In genomic region chr5:115509790-115510689, GRCm38 (mm10) we compare ENCODE assay signal across 8 mouse cellular contexts. TPM values are rescaled to one million over a fixed set of nuclear protein-coding genes. Genes with fewer than 3 reads are reported as not detected.
DNase-seq lines count a peak whose midpoint lies in the region; ATAC-seq and TF ChIP-seq lines count a peak whose summit lies in the region.

No protein-coding gene starts in this region.

- peaks cover 61% of the 10 kb centered on the region for H3K4me1 ChIP-seq in embryonic facial prominence, embryonic 13.5 days
- peaks cover 42% of the 10 kb centered on the region for H3K4me1 ChIP-seq in intestine, embryonic 15.5 days (replicated peaks)
- H3K4me1 ChIP-seq in midbrain, postnatal 0 days (ENCODE audit: insufficient read depth, low read length), result peaks cover 20% of the 10 kb centered on the region

- no peak for ATAC-seq in embryonic facial prominence, embryonic 13.5 days (ENCODE audit: insufficient number of reproducible peaks, insufficient read depth, low FRiP score, low TSS enrichment, low read depth)
- no peak for ATAC-seq in intestine, embryonic 15.5 days
- no peak for ATAC-seq in midbrain, postnatal 0 days (ENCODE audit: low FRiP score)
- no peak for ATAC-seq in erythroblast, adult 5-6 weeks (replicated peaks; ENCODE audit: low FRiP score, poor library complexity, severe bottlenecking)

- H3K9me3 ChIP-seq in embryonic facial prominence, embryonic 13.5 days, result no peaks in the 10 kb centered on the region
- H3K9me3 ChIP-seq in intestine, embryonic 15.5 days, result no peaks in the 10 kb centered on the region
- no peaks in the 10 kb centered on the region for H3K9me3 ChIP-seq in midbrain, postnatal 0 days (ENCODE audit: low read length)

- peak overlapping the region; percentile 91 for H3K4me2 ChIP-seq in embryonic facial prominence, embryonic 13.5 days
- peak overlapping the region; percentile 75 for H3K4me2 ChIP-seq in intestine, embryonic 15.5 days (replicated peaks)
- H3K4me2 ChIP-seq in midbrain, postnatal 0 days (ENCODE audit: low read depth, low read length, poor library complexity, severe bottlenecking), result peak overlapping the region; percentile 96

- intact Hi-C loops in left cerebral cortex, postnatal 36 days (cut with DNase I), result loop anchor here (5.0 kb wide), 1 partner anchor 47 kb away; the partner anchor contains the start of gene Rplp0

- H3K36me3 ChIP-seq in embryonic facial prominence, embryonic 13.5 days, result 0 out of 2 replicates have a peak, but pooled peaks cover 5% of the 10 kb centered on the region
- no peaks in the 10 kb centered on the region for H3K36me3 ChIP-seq in intestine, embryonic 15.5 days
- H3K36me3 ChIP-seq in midbrain, postnatal 0 days (ENCODE audit: insufficient read depth, low read length), result no peaks in the 10 kb centered on the region

- DNase-seq in kidney, postnatal 10 days, result peak; percentile 46
- no peak for DNase-seq in kidney, adult 9 months
- DNase-seq in midbrain, postnatal 0 days (ENCODE audit: low spot score), result peak; percentile 43
- no peak for DNase-seq in left cerebral cortex, postnatal 36 days (ENCODE audit: low spot score in 2 of 2)
- no peak for DNase-seq in embryo, embryonic 10.5 days (ENCODE audit: low spot score)

- peak overlapping the region; percentile 93 for H3K4me3 ChIP-seq in embryonic facial prominence, embryonic 13.5 days
- H3K4me3 ChIP-seq in intestine, embryonic 15.5 days (replicated peaks), result no peak overlapping the region
- no peak overlapping the region for H3K4me3 ChIP-seq in midbrain, postnatal 0 days (ENCODE audit: low read depth, low read length)

- peak overlapping the region; percentile 94 for H3K9ac ChIP-seq in embryonic facial prominence, embryonic 13.5 days
- peak overlapping the region; percentile 12 for H3K9ac ChIP-seq in intestine, embryonic 15.5 days
- peak overlapping the region; percentile 19; the same call in 1 of the 2 replicates for H3K9ac ChIP-seq in midbrain, postnatal 0 days (replicated peaks; ENCODE audit: low read length, poor library complexity, severe bottlenecking)

- WGBS in embryonic facial prominence, embryonic 13.5 days, result 51% methylated on average over 15 of the region's 15 CpGs
- WGBS in intestine, embryonic 15.5 days, result 68% methylated on average over 15 of the region's 15 CpGs
- 58% methylated on average over 15 of the region's 15 CpGs for WGBS in midbrain, postnatal 0 days

- H3K27me3 ChIP-seq in embryonic facial prominence, embryonic 13.5 days, result no peaks in the 10 kb centered on the region
- no peaks in the 10 kb centered on the region for H3K27me3 ChIP-seq in intestine, embryonic 15.5 days (replicated peaks)
- H3K27me3 ChIP-seq in midbrain, postnatal 0 days (ENCODE audit: insufficient read depth, low read length), result no peaks in the 10 kb centered on the region

- TF ChIP-seq CTCF in midbrain, postnatal 0 days (IDR thresholded peaks at IDR 0.05), result no peak

- H3K27ac ChIP-seq in embryonic facial prominence, embryonic 13.5 days, result peak overlapping the region; percentile 78
- H3K27ac ChIP-seq in intestine, embryonic 15.5 days, result peak overlapping the region; percentile 19
- H3K27ac ChIP-seq in midbrain, postnatal 0 days (ENCODE audit: low read depth, low read length), result peak overlapping the region; percentile 43; the same call in 1 of the 2 replicates

RNA-seq across cellular contexts. Expression of gene Pxn, which starts 3.6 kb away (rescaled TPM):
- polyA plus RNA-seq in embryonic facial prominence, embryonic 13.5 days (2015; fragmentation: Nextera tagmentation; extraction: Ambion mirVana), result 39.6 and 44.2 TPM in 2 replicates
- polyA plus RNA-seq in intestine, embryonic 15.5 days (2015; fragmentation: Nextera tagmentation; extraction: Ambion mirVana), result 56.9 and 58.2 TPM in 2 replicates
- total RNA-seq in midbrain, postnatal 0 days (2014; rRNA removed), result 34.6 and 39.4 TPM in 2 replicates
- polyA plus RNA-seq in midbrain, postnatal 0 days (2015; fragmentation: Nextera tagmentation; extraction: Ambion mirVana), result 15.3 and 15.9 TPM in 2 replicates
- total RNA-seq in left cerebral cortex, postnatal 36 days (2021), result 10 to 100 TPM; 15.1 to 24.7 TPM
- total RNA-seq in erythroblast, adult 5-6 weeks (2015; ENCODE audit: low replicate concordance), result 18.8 and 38.5 TPM in 2 replicates
- total RNA-seq in erythroblast, adult 5-6 weeks (2017; ENCODE audit: low replicate concordance), result 14.8 and 57.5 TPM in 2 replicates

RNA-seq across cellular contexts. Expression of gene Sirt4, which starts 25.5 kb away (rescaled TPM):
- 24.8 and 28.1 TPM in 2 replicates for polyA plus RNA-seq in embryonic facial prominence, embryonic 13.5 days (2015; fragmentation: Nextera tagmentation; extraction: Ambion mirVana)
- 18.6 and 19.8 TPM in 2 replicates for polyA plus RNA-seq in intestine, embryonic 15.5 days (2015; fragmentation: Nextera tagmentation; extraction: Ambion mirVana)
- total RNA-seq in midbrain, postnatal 0 days (2014; rRNA removed), result 19.5 and 25.6 TPM in 2 replicates
- 22.4 and 27.0 TPM in 2 replicates for polyA plus RNA-seq in midbrain, postnatal 0 days (2015; fragmentation: Nextera tagmentation; extraction: Ambion mirVana)
- 10 to 100 TPM; 19.7 to 51.7 TPM for total RNA-seq in left cerebral cortex, postnatal 36 days (2021)
- total RNA-seq in erythroblast, adult 5-6 weeks (2015; ENCODE audit: low replicate concordance), result 3.1 and 5.9 TPM in 2 replicates
- total RNA-seq in erythroblast, adult 5-6 weeks (2017; ENCODE audit: low replicate concordance), result 0.60 and 2.0 TPM in 2 replicates

RNA-seq across cellular contexts. Expression of gene Pla2g1b, which starts 44.0 kb away (rescaled TPM):
- not detected in 2 replicates for polyA plus RNA-seq in embryonic facial prominence, embryonic 13.5 days (2015; fragmentation: Nextera tagmentation; extraction: Ambion mirVana)
- 2.1 and 2.9 TPM in 2 replicates for polyA plus RNA-seq in intestine, embryonic 15.5 days (2015; fragmentation: Nextera tagmentation; extraction: Ambion mirVana)
- not detected in 2 replicates for total RNA-seq in midbrain, postnatal 0 days (2014; rRNA removed)
- not detected in 2 replicates for polyA plus RNA-seq in midbrain, postnatal 0 days (2015; fragmentation: Nextera tagmentation; extraction: Ambion mirVana)
- total RNA-seq in left cerebral cortex, postnatal 36 days (2021), result not detected
- total RNA-seq in erythroblast, adult 5-6 weeks (2015; ENCODE audit: low replicate concordance), result not detected in 2 replicates
- not detected in 2 replicates for total RNA-seq in erythroblast, adult 5-6 weeks (2017; ENCODE audit: low replicate concordance)

RNA-seq across cellular contexts. Expression of gene Rplp0, which starts 49.2 kb away (rescaled TPM):
- 1,563 and 1,729 TPM in 2 replicates for polyA plus RNA-seq in embryonic facial prominence, embryonic 13.5 days (2015; fragmentation: Nextera tagmentation; extraction: Ambion mirVana)
- polyA plus RNA-seq in intestine, embryonic 15.5 days (2015; fragmentation: Nextera tagmentation; extraction: Ambion mirVana), result 1,607 and 1,644 TPM in 2 replicates
- total RNA-seq in midbrain, postnatal 0 days (2014; rRNA removed), result 1,612 and 1,828 TPM in 2 replicates
- polyA plus RNA-seq in midbrain, postnatal 0 days (2015; fragmentation: Nextera tagmentation; extraction: Ambion mirVana), result 779 and 814 TPM in 2 replicates
- total RNA-seq in left cerebral cortex, postnatal 36 days (2021), result 100 to 1,000 TPM; 173 to 213 TPM
- 681 and 822 TPM in 2 replicates for total RNA-seq in erythroblast, adult 5-6 weeks (2015; ENCODE audit: low replicate concordance)
- 339 and 478 TPM in 2 replicates for total RNA-seq in erythroblast, adult 5-6 weeks (2017; ENCODE audit: low replicate concordance)

RNA-seq across cellular contexts. Expression of gene Gcn1l1, which starts 55.0 kb away (rescaled TPM):
- 45.8 and 47.9 TPM in 2 replicates for polyA plus RNA-seq in embryonic facial prominence, embryonic 13.5 days (2015; fragmentation: Nextera tagmentation; extraction: Ambion mirVana)
- 31.8 and 34.7 TPM in 2 replicates for polyA plus RNA-seq in intestine, embryonic 15.5 days (2015; fragmentation: Nextera tagmentation; extraction: Ambion mirVana)
- total RNA-seq in midbrain, postnatal 0 days (2014; rRNA removed), result 72.9 and 75.1 TPM in 2 replicates
- 24.7 and 26.6 TPM in 2 replicates for polyA plus RNA-seq in midbrain, postnatal 0 days (2015; fragmentation: Nextera tagmentation; extraction: Ambion mirVana)
- total RNA-seq in left cerebral cortex, postnatal 36 days (2021), result 10 to 100 TPM; 61.2 to 69.0 TPM
- total RNA-seq in erythroblast, adult 5-6 weeks (2015; ENCODE audit: low replicate concordance), result 9.4 and 10.9 TPM in 2 replicates
- total RNA-seq in erythroblast, adult 5-6 weeks (2017; ENCODE audit: low replicate concordance), result 14.2 and 21.3 TPM in 2 replicates

Comparison
In these comparisons a context has a peak if more than half of its experiments do, and no peak if none do; other contexts are left out.
1. DNase-seq: peak in kidney, postnatal 10 days (single experiment) and midbrain, postnatal 0 days (single experiment); none in kidney, adult 9 months (single experiment), left cerebral cortex, postnatal 36 days (0 of 2) and embryo, embryonic 10.5 days (single experiment).
2. H3K27ac ChIP-seq: peak in every context shown above with its lines; median percentile 78 in embryonic facial prominence, embryonic 13.5 days; 43 in midbrain, postnatal 0 days; 19 in intestine, embryonic 15.5 days.
3. H3K9ac ChIP-seq: peak in every context shown above with its lines; median percentile 94 in embryonic facial prominence, embryonic 13.5 days; 19 in midbrain, postnatal 0 days; 12 in intestine, embryonic 15.5 days.
4. Peak in every context shown above with its lines, with median percentiles within 50 percentile points of each other: H3K4me2 ChIP-seq.